Mouse (Mus musculus) stomach, postnatal 0 days (tissue): ENCODE measurements around the gene Lrpap1.

Experiments
- CTCF ChIP-seq: IDR thresholded peaks from 2 replicates; pipeline ENCODE4 v1.5.1; 2016; ENCODE audit warnings: antibody characterized with exemption, low read depth, mild to moderate bottlenecking, moderate library complexity
- EP300 ChIP-seq: optimal IDR thresholded peaks from 2 replicates; pipeline ENCODE3; 2016; ENCODE audit warnings: antibody characterized with exemption

DNA sequence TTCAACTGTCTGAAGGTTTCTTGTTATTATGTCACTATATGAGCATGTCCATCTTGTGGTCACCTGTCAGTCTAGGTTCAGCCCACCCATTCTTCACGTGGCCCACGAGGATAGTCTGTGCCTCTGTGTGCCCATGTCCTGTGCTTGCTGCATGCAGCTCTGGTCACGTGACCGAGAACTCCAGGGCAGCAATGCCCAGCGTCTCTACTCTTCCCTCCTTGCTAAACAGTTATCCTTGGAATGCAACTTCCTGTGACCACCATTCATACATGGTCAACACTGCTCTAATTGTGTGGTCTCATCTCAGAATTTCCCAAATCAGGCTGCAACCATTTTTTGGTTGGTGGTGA, 16.0 kb downstream of the Lrpap1 start:
- TF ChIP-seq CTCF (no peak), EP300 (no peak)
